Mouse (Mus musculus): ENCODE data around the gene Mdm4. TPM values are rescaled to one million over a fixed set of nuclear protein-coding genes. Genes with fewer than 3 reads are reported as not detected.
A peak's percentile ranks its signal among the peaks of the same experiment; 100 is the strongest.

Gene Mdm4
- total RNA-seq (2021), result 10 to 100 TPM; 22.7 to 28.1 TPM
- long read RNA-seq, experiment 1, partial matches to known transcripts, result 0 of 5 reads
- long read RNA-seq, experiment 1, other reads (novel, unspliced or antisense), result 5 of 5 reads
- long read RNA-seq, experiment 2, full-length matches to known transcripts, result 2 of 11 reads
- long read RNA-seq, experiment 2, partial matches to known transcripts, result 0 of 11 reads
- long read RNA-seq, experiment 2, other reads (novel, unspliced or antisense), result 9 of 11 reads

- intact Hi-C loops (cut with DNase I), result loop anchor here (10.0 kb wide), 1 partner anchor 584 kb away; the partner anchor contains the start of gene Snrpe
- no peak for DNase-seq
Measured at GRCm38 (mm10) chr1:133030461-133030860, at the start of gene Mdm4. Gene Mdm4 (minus strand): TSS chr1:133030561.

GRCm38 (mm10) chr1:133080079-133080561 is 49.8 kb upstream of the Mdm4 start:
- no peak for DNase-seq
- intact Hi-C loops (cut with DNase I), result no loop called here

GRCm38 (mm10) chr1:133079509-133079908 is 49.1 kb upstream of the Mdm4 start:
- intact Hi-C loops (cut with DNase I), result no loop called here
- DNase-seq, result no peak

- intact Hi-C loops (cut with DNase I), result no loop called here
- no peak for DNase-seq
Measured at GRCm38 (mm10) chr1:133078338-133078727, 48.0 kb upstream of the Mdm4 start.

GRCm38 (mm10) chr1:133077606-133078337 is 47.4 kb upstream of the Mdm4 start:
- intact Hi-C loops (cut with DNase I), result no loop called here
- no peak for DNase-seq

- DNase-seq, result no peak
- intact Hi-C loops (cut with DNase I), result no loop called here
Measured at GRCm38 (mm10) chr1:133076681-133077514, 46.5 kb upstream of the Mdm4 start.

GRCm38 (mm10) chr1:133075651-133076400 is 45.5 kb upstream of the Mdm4 start:
- intact Hi-C loops (cut with DNase I), result no loop called here
- DNase-seq, result no peak

- intact Hi-C loops (cut with DNase I), result no loop called here
- no peak for DNase-seq
Measured at GRCm38 (mm10) chr1:133074541-133074940, 44.2 kb upstream of the Mdm4 start.

GRCm38 (mm10) chr1:133073327-133073856 is 43.0 kb upstream of the Mdm4 start:
- intact Hi-C loops (cut with DNase I), result no loop called here
- no peak for DNase-seq

- intact Hi-C loops (cut with DNase I), result no loop called here
- peak; percentile 62 to 68 for DNase-seq
Measured at GRCm38 (mm10) chr1:133071666-133072381, 41.5 kb upstream of the Mdm4 start.

GRCm38 (mm10) chr1:133070157-133070556 is 39.8 kb upstream of the Mdm4 start:
- intact Hi-C loops (cut with DNase I), result no loop called here

GRCm38 (mm10) chr1:133069275-133070120 is 39.1 kb upstream of the Mdm4 start:
- intact Hi-C loops (cut with DNase I), result no loop called here
- no peak for DNase-seq

More at GRCm38 (mm10) chr1:133070157-133070556, 39.8 kb upstream of the Mdm4 start:
- DNase-seq, result no peak

GRCm38 (mm10) chr1:133068669-133069274 is 38.4 kb upstream of the Mdm4 start:
- DNase-seq, result no peak
- intact Hi-C loops (cut with DNase I), result no loop called here

GRCm38 (mm10) chr1:133068268-133068667 is 37.9 kb upstream of the Mdm4 start:
- intact Hi-C loops (cut with DNase I), result no loop called here
- peak; percentile 33 to 54 for DNase-seq

- intact Hi-C loops (cut with DNase I), result no loop called here
- DNase-seq, result no peak
Measured at GRCm38 (mm10) chr1:133063164-133063563, 32.8 kb upstream of the Mdm4 start.

- DNase-seq, result no peak
- intact Hi-C loops (cut with DNase I), result no loop called here
Measured at GRCm38 (mm10) chr1:133060681-133061080, 30.3 kb upstream of the Mdm4 start.

- intact Hi-C loops (cut with DNase I), result no loop called here
- DNase-seq, result no peak
Measured at GRCm38 (mm10) chr1:133059592-133059991, 29.2 kb upstream of the Mdm4 start.

Data from gastrocnemius, postnatal 36 days (tissue).